Mouse (Mus musculus) kidney, postnatal 4 days (tissue): ENCODE data around the gene Gm8113.
"Not testable (repeated sequence)": the region's sequence is repeated elsewhere in the genome, so short reads cannot be mapped to it uniquely, and the experiment has no call there.

Experiments
- DNase-seq, 2 experiments: peaks; one replicate each; pipeline ENCODE4 v3.0.0; 2021; ENCODE audit warnings: mixed read lengths in 2 of 2

Gm8113 gene

DNA sequence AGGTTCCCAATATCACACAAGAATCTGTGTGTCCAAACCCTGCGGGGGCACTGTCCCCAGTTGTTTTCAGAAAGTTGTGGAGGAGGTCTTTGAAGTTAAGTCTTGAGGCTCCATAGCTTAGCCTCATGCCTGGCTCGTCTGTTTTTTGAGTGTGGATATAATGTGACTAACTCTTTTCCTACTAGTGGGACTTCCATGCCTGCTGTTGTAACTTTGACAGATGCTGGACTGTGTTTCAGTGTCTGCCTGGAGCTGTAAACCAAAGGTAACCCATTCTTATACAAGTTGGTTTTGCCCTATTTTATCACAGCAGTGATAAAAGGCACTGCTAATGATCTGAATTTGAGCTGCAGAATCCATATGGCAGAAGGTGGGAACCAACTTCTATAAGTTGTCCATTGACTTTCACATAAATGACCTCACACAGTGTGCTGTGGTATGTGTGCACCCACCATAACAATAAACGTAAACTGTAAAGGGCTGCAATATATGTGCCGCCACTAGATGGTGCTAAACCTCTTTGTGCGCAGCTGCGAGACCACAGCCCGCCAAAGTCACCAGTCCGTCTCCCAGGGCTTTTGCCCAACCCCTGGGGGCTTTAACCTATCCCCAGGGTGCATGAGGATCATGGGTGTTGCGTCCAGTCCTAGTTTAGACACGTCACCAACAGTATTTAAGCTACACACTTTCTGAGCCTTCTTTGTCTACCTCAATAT, at the start of gene Gm8113:
Gene Gm8113 (plus strand): TSS at position 703 of the 716 bp plus-strand sequence.
- peak; percentile 75 to 80 for DNase-seq

GRCm38 (mm10) chr14:43875417-43875816, 49.8 kb upstream of the Gm8113 start, which contains the start of gene Ear1:
Gene Ear1 (minus strand): TSS chr14:43875517.
- not testable (repeated sequence) for DNase-seq

GRCm38 (mm10) chr14:43877789-43878188, 47.4 kb upstream of the Gm8113 start:
- DNase-seq, result not testable (repeated sequence)

DNA sequence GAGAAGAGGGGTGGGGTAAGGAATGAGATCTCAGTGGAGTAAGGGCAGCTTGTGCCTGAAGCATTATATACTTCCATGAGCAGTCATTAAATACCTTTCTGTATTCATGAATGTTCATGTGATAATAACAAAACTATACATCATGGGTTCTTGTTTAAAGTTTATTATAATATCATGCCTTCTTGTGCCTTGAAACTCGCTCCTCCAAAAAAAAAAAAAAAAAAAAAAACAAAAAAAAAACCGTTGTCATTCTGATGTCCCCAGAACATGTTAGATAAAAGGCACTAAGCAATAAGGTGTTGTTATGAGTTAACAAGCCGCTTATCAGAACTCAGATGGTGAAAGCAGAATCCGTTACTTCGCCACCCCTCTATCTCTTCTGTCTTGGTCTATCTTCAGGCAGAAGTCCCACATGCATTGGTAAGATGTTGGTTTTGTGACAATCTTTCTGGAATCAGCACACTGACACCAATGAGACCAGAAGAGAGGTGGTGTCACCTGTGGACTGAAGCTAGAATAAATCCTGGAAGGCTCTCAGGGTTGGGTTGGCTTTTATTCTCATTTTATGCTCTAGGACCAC, 45.1 kb upstream of the Gm8113 start:
- not testable (repeated sequence) for DNase-seq

DNA sequence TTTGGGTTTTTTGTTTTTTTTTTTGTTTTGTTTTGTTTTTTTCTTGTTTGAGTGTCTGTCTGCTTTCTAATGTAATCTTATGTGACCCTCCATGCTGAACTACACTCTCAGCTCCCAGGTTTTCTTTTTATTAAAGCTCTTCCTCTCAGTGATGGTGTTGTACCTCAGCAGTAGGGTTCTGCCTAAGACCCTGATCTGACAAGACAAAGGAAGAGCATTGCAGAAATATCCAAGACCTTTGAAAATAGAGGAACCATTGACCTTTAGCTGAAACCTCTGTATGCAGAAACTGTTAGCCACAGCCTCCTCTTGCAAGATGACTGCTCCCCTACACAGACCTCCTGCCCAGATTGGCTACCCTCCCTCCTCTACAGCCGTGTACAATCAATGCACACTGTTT, 39.0 kb upstream of the Gm8113 start:
- not testable (repeated sequence) for DNase-seq

DNA sequence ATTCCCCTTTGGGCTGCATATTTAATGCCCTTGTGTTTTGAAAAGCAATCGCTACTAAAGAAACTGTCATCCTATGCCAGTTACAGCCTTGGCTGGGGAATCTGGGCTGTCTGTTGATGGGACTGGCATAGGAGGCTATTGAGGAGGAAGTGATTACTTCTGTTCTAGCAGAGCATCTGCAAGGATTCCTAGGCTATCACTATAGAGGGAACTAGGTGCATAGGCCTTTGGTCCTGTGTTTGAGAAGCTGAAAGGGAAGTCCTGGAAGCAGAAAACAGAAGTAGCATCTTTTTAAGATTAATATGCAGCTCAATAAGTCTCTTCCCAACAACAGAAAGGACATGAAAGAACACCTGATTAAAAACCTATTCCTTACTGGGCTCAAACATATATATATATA, 33.9 kb upstream of the Gm8113 start:
- DNase-seq, result not testable (repeated sequence)

DNA sequence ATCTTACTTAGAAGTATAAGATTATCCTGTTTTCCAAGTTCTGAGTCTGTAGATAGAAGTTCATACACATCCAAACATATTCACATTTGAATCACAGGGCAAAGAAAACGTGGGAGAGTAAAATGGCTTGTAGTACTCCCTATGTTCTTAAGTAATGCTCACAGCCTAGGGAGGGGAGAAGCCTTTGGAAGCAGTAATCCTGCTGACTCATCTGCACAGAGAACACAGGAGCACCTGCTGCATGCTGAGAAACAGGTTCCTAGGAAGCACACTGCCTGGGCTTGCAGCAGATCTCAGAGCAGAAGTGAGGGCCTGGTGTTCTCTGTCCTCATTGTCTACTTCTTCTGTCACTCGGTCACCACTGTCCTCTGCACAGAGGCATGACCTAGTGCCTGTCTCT, 29.8 kb upstream of the Gm8113 start:
- DNase-seq, result not testable (repeated sequence)

- DNase-seq, result not testable (repeated sequence)
Measured at GRCm38 (mm10) chr14:43898577-43898976, 26.6 kb upstream of the Gm8113 start.

DNA sequence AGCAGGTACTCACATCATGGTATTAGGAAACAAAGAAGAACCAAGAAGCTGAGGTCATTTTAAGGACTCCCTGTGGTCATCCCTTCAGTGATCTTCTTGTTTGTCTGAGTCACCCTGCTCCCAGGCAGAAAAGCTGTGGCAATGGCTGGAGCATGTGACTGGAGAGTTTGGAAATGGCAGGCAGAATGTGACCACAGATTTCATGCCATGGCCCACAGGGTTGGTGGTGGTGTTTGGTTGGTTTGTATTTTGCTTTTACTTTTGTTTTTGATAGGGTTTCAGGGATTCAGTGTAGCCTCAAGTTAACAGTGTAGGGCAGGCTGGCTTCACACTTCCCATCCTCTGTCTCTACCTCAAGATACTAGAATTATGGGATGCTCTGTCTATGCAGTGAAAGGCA, 7.0 kb upstream of the Gm8113 start:
- not testable (repeated sequence) for DNase-seq

DNA sequence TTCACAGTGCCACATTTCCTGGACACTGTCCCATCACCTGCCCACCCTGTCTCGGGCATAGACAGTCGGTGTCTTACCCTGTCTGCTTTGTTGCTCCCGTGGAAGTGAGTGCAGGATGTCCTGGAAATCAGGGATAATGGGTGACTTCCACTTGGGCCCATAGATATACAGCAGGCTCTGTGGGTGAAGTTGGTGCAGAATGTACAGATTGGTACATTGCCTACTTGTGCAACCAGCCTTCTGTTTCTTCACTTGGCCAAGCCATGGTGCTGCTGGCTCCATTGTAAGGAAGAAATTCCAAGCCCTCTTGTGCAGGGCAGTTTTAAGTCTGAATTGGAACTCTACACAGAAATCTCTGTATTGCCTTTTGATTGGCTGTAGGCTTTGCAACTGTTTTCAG, 1.7 kb upstream of the Gm8113 start, which contains the start of gene Ear10:
Gene Ear10 (minus strand): TSS at position 101 of the 400 bp plus-strand sequence.
- not testable (repeated sequence) for DNase-seq

DNA sequence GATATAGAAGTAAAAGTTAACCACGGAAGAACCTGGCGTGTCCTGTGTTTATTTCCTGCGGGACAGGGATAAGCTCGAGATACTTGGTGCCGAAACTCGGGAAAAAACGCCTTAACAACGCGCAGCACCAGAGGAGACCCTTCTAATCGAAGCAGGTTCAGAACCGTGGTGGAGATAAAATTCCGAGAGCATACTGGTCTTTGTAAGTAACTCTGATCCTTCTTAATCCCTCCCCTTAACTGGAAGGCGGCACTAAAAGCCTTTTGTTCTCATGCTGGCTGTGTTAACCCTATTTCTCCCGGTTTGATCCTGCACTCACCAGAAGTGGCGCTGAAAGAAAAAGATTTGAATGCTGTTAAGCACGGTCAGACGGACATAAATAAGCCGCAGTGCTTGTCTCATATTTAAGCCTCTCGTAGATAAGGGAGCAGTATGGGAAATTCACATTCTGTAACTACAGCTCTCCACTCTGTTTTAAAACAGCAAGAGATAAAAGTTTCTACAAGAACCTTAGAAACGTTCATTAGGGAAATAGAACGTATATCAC, 287 bp downstream of the Gm8113 start:
- not testable (repeated sequence) for DNase-seq

- DNase-seq, result peak; percentile 58 to 63
Measured at GRCm38 (mm10) chr14:43932991-43933390, 7.8 kb downstream of the Gm8113 start.

DNA sequence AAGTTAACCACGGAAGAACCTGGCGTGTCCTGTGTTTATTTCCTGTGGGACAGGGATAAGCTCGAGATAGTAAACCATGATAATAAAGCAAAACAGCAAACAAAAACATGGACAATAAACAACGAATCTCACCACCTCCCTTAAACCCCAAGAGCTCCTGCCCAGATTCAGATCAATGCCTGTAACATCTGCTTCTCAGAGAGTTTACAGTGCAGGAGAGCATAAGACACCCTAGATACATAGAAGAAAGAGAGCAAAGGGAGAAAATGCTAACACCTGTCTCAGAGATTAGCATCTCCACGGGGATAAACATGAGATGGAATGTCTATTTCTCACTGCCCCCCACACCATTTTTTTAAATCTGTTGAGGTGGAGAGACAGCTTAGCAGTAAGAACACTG, 8.2 kb downstream of the Gm8113 start:
- not testable (repeated sequence) for DNase-seq

DNA sequence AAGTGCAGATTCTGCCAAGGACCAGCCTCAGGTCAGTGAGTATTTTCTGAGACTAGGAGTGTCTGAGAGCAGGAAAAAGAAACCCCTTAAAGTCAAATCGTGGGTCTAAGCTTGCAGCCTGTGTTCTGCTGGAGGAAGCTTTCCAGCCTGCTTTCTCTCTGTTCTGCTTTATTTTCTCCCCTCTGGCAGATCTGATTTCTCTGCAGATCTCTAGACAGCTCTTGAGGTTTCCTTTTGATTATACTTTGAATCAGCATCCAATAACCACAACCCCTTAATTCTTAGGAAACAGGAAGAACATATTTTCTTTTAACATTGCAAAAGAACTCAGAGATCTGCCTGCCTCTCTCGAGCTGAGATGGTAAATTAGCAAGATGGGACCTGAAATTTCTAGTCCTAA, 28.2 kb downstream of the Gm8113 start:
- not testable (repeated sequence) for DNase-seq

- not testable (repeated sequence) for DNase-seq
Measured at GRCm38 (mm10) chr14:43955074-43955473, 29.9 kb downstream of the Gm8113 start.

DNA sequence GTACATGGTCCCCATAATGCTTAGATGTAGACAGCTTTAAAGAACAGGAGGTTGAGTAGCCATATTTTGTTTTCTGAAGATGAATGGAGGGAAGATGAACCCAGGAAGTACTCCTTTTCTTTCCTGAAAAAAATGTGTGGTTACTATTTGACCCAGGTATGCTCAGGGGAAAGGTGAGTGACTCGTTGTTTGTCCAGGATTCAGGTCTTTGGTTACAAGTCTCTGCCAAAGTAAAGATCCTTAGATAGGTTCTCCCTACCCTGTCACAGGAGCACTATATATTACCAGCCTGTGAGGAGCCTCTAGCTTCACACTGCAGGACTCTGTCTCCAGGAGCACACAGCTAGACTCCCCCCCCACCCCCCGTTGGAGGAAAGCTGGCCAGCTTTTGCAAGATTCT, 31.6 kb downstream of the Gm8113 start, which contains the start of gene Ang5:
Gene Ang5 (plus strand): TSS at position 301 of the 400 bp plus-strand sequence.
- DNase-seq, result not testable (repeated sequence)
